In the genomic region with DNA sequence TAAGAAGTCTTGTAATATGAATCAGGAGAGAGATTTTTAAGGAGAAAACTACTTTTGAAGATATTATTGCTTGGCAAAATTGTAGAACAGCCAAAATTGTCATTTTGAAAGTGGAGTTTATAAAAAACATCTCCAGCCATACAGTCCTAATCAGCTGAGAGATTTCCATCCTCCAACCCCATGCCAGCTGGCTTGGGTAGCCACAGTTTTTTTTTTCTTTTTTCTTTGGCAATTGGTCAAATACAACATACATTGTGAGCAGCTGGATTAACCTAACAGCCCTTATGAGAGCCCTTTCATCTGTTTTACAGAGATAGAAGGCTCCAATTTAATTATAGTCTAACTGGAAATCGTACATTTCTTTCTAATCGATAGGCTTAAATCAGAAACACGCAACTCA, we compare ENCODE assay signal across 18 mouse cellular contexts.
A peak's percentile ranks its signal among the peaks of the same experiment; 100 is the strongest.
DNase-seq lines count a peak whose midpoint lies in the region; ATAC-seq and TF ChIP-seq lines count a peak whose summit lies in the region.
"Had no signal": no experiment of that assay in that cellular context is flagged by ENCODE, and none has a peak within 500 bp of the region (broad histone marks: within the 10 kb centered on the region; RNA-seq: fewer than 3 reads in every experiment).

No protein-coding gene starts in this region.

- no peak for TF ChIP-seq EP300 in lung, postnatal 0 days (IDR thresholded peaks at IDR 0.05)

- no peaks in the 10 kb centered on the region for H3K4me1 ChIP-seq in embryonic facial prominence, embryonic 11.5 days (ENCODE audit: control insufficient read depth, insufficient read depth, low read length)
- peaks cover 7% of the 10 kb centered on the region; the same call in 1 of the 2 replicates for H3K4me1 ChIP-seq in embryonic facial prominence, embryonic 10.5 days
- H3K4me1 ChIP-seq in lung, embryonic 14.5 days (ENCODE audit: insufficient read depth), result no peaks in the 10 kb centered on the region
- H3K4me1 ChIP-seq in lung, postnatal 0 days (ENCODE audit: insufficient read depth, low read depth, low read length), result no peaks in the 10 kb centered on the region
- no peaks in the 10 kb centered on the region for H3K4me1 ChIP-seq in midbrain, postnatal 0 days (ENCODE audit: insufficient read depth, low read length)
- H3K4me1 ChIP-seq in midbrain, embryonic 15.5 days, result no peaks in the 10 kb centered on the region
- H3K4me1 ChIP-seq: forebrain, embryonic 15.5 days; heart, embryonic 13.5 days; hindbrain, embryonic 12.5 days had no signal

- no peak overlapping the region for H3K4me3 ChIP-seq in embryonic facial prominence, embryonic 11.5 days (ENCODE audit: low read depth, low read length)
- no peak overlapping the region for H3K4me3 ChIP-seq in embryonic facial prominence, embryonic 10.5 days
- no peak overlapping the region for H3K4me3 ChIP-seq in lung, embryonic 14.5 days (ENCODE audit: low read depth, low read length)
- H3K4me3 ChIP-seq in lung, postnatal 0 days (ENCODE audit: low read depth, low read length), result no peak overlapping the region
- no peak overlapping the region for H3K4me3 ChIP-seq in midbrain, postnatal 0 days (ENCODE audit: low read depth, low read length)
- H3K4me3 ChIP-seq in midbrain, embryonic 15.5 days, result no peak overlapping the region
- H3K4me3 ChIP-seq: embryonic facial prominence, embryonic 12.5 days; forebrain, embryonic 15.5 days; heart, embryonic 13.5 days; hindbrain, embryonic 12.5 days had no signal

- no peaks in the 10 kb centered on the region for H3K9me3 ChIP-seq in embryonic facial prominence, embryonic 11.5 days (replicated peaks; ENCODE audit: control insufficient read depth, low read length)
- H3K9me3 ChIP-seq in embryonic facial prominence, embryonic 10.5 days, result no peaks in the 10 kb centered on the region
- no peaks in the 10 kb centered on the region for H3K9me3 ChIP-seq in lung, embryonic 14.5 days (ENCODE audit: low read depth, low read length)
- H3K9me3 ChIP-seq in lung, postnatal 0 days (ENCODE audit: low read length), result no peaks in the 10 kb centered on the region
- no peaks in the 10 kb centered on the region for H3K9me3 ChIP-seq in midbrain, postnatal 0 days (ENCODE audit: low read length)
- H3K9me3 ChIP-seq in midbrain, embryonic 15.5 days, result no peaks in the 10 kb centered on the region
- H3K9me3 ChIP-seq: embryonic facial prominence, embryonic 12.5 days; forebrain, embryonic 15.5 days had no signal

- no peak for ATAC-seq in embryonic facial prominence, embryonic 11.5 days (replicated peaks; ENCODE audit: insufficient number of reproducible peaks, low FRiP score, low TSS enrichment, low read depth)
- ATAC-seq in lung, embryonic 14.5 days (ENCODE audit: insufficient read depth), result no peak
- no peak for ATAC-seq in lung, postnatal 0 days
- no peak for ATAC-seq in midbrain, postnatal 0 days (ENCODE audit: low FRiP score)
- ATAC-seq in midbrain, embryonic 15.5 days (replicated peaks), result no peak
- ATAC-seq: forebrain, embryonic 15.5 days; hindbrain, embryonic 16.5 days had no signal

- 65% methylated on average over 3 of the region's 3 CpGs for WGBS in embryonic facial prominence, embryonic 11.5 days
- WGBS in embryonic facial prominence, embryonic 10.5 days, result 77% methylated on average over 3 of the region's 3 CpGs
- 68% methylated on average over 3 of the region's 3 CpGs for WGBS in lung, embryonic 14.5 days
- whole genome bisulfite sequencing in lung, postnatal 0 days, result 73% methylated on average over 3 of the region's 3 CpGs
- 76% methylated on average over 3 of the region's 3 CpGs for WGBS in midbrain, postnatal 0 days
- 74% methylated on average over 3 of the region's 3 CpGs for WGBS in midbrain, embryonic 15.5 days

- DNase-seq in embryonic facial prominence, embryonic 11.5 days (ENCODE audit: low spot score), result peak; percentile 4
- DNase-seq in embryonic facial prominence, embryonic 10.5 days (ENCODE audit: low spot score), result no peak
- DNase-seq in lung, embryonic 14.5 days, result peak; percentile 73
- DNase-seq in lung, postnatal 0 days (ENCODE audit: low spot score), result no peak
- DNase-seq in midbrain, postnatal 0 days (ENCODE audit: low spot score), result peak; percentile 19
- no peak for DNase-seq in left cerebral cortex, adult 9 months (ENCODE audit: low spot score in 2 of 2)
- DNase-seq: adrenal gland, postnatal 10 days; cerebellum, adult 11-12 months; cerebellum, adult 9-10 months; cerebellum, postnatal 25 days; gastrocnemius, postnatal 36 days; heart, postnatal 36 days had no signal

- H3K9ac ChIP-seq in embryonic facial prominence, embryonic 11.5 days (replicated peaks; ENCODE audit: low read length), result no peak overlapping the region
- H3K9ac ChIP-seq in lung, embryonic 14.5 days, result no peak overlapping the region
- no peak overlapping the region for H3K9ac ChIP-seq in lung, postnatal 0 days (replicated peaks; ENCODE audit: low read depth)
- no peak overlapping the region for H3K9ac ChIP-seq in midbrain, postnatal 0 days (replicated peaks; ENCODE audit: low read length, poor library complexity, severe bottlenecking)
- no peak overlapping the region for H3K9ac ChIP-seq in midbrain, embryonic 15.5 days
- H3K9ac ChIP-seq: embryonic facial prominence, embryonic 12.5 days; forebrain, embryonic 15.5 days; heart, embryonic 13.5 days; hindbrain, embryonic 12.5 days had no signal

- H3K27me3 ChIP-seq in embryonic facial prominence, embryonic 11.5 days (ENCODE audit: control insufficient read depth, insufficient read depth, low read length), result no peaks in the 10 kb centered on the region
- no peaks in the 10 kb centered on the region for H3K27me3 ChIP-seq in embryonic facial prominence, embryonic 10.5 days (replicated peaks; ENCODE audit: low read depth, poor library complexity, severe bottlenecking)
- no peaks in the 10 kb centered on the region for H3K27me3 ChIP-seq in lung, embryonic 14.5 days (ENCODE audit: insufficient read depth, low read length)
- no peaks in the 10 kb centered on the region for H3K27me3 ChIP-seq in lung, postnatal 0 days (replicated peaks; ENCODE audit: insufficient read depth, low read length)
- no peaks in the 10 kb centered on the region for H3K27me3 ChIP-seq in midbrain, postnatal 0 days (ENCODE audit: insufficient read depth, low read length)
- H3K27me3 ChIP-seq in midbrain, embryonic 15.5 days (replicated peaks), result no peaks in the 10 kb centered on the region
- H3K27me3 ChIP-seq: embryonic facial prominence, embryonic 12.5 days; forebrain, embryonic 15.5 days; heart, embryonic 13.5 days; hindbrain, embryonic 12.5 days had no signal

- H3K4me2 ChIP-seq in embryonic facial prominence, embryonic 11.5 days (ENCODE audit: low read depth, low read length), result no peak overlapping the region
- no peak overlapping the region for H3K4me2 ChIP-seq in lung, embryonic 14.5 days
- H3K4me2 ChIP-seq in lung, postnatal 0 days (replicated peaks; ENCODE audit: low read depth, low read length), result no peak overlapping the region
- H3K4me2 ChIP-seq in midbrain, postnatal 0 days (ENCODE audit: low read depth, low read length, poor library complexity, severe bottlenecking), result no peak overlapping the region
- no peak overlapping the region for H3K4me2 ChIP-seq in midbrain, embryonic 15.5 days
- H3K4me2 ChIP-seq: embryonic facial prominence, embryonic 12.5 days; forebrain, embryonic 15.5 days; heart, embryonic 13.5 days; hindbrain, embryonic 12.5 days had no signal

- no peak overlapping the region for H3K27ac ChIP-seq in embryonic facial prominence, embryonic 11.5 days (replicated peaks; ENCODE audit: low read depth, low read length)
- H3K27ac ChIP-seq in embryonic facial prominence, embryonic 10.5 days (replicated peaks), result no peak overlapping the region
- no peak overlapping the region for H3K27ac ChIP-seq in lung, embryonic 14.5 days (ENCODE audit: low read depth)
- H3K27ac ChIP-seq in lung, postnatal 0 days (ENCODE audit: low read length), result no peak overlapping the region
- no peak overlapping the region for H3K27ac ChIP-seq in midbrain, postnatal 0 days (ENCODE audit: low read depth, low read length)
- no peak overlapping the region for H3K27ac ChIP-seq in midbrain, embryonic 15.5 days
- H3K27ac ChIP-seq: embryonic facial prominence, embryonic 12.5 days; forebrain, embryonic 15.5 days; heart, embryonic 13.5 days; hindbrain, embryonic 12.5 days had no signal

- no peaks in the 10 kb centered on the region for H3K36me3 ChIP-seq in embryonic facial prominence, embryonic 11.5 days (replicated peaks; ENCODE audit: control insufficient read depth, insufficient read depth, low read depth, low read length)
- no peaks in the 10 kb centered on the region for H3K36me3 ChIP-seq in embryonic facial prominence, embryonic 10.5 days (replicated peaks)
- H3K36me3 ChIP-seq in lung, embryonic 14.5 days (ENCODE audit: insufficient read depth), result no peaks in the 10 kb centered on the region
- H3K36me3 ChIP-seq in lung, postnatal 0 days (ENCODE audit: insufficient read depth, low read length), result no peaks in the 10 kb centered on the region
- H3K36me3 ChIP-seq in midbrain, postnatal 0 days (ENCODE audit: insufficient read depth, low read length), result no peaks in the 10 kb centered on the region
- no peaks in the 10 kb centered on the region for H3K36me3 ChIP-seq in midbrain, embryonic 15.5 days (replicated peaks)
- H3K36me3 ChIP-seq: embryonic facial prominence, embryonic 12.5 days; forebrain, embryonic 15.5 days; heart, embryonic 13.5 days; hindbrain, embryonic 12.5 days had no signal

- TF ChIP-seq CTCF in lung, embryonic 14.5 days (IDR thresholded peaks at IDR 0.05; ENCODE audit: low read depth), result no peak
- TF ChIP-seq CTCF in lung, postnatal 0 days (IDR thresholded peaks at IDR 0.05), result no peak
- TF ChIP-seq CTCF in midbrain, postnatal 0 days (IDR thresholded peaks at IDR 0.05), result no peak

Comparison
In these comparisons a context has a peak if more than half of its experiments do, and no peak if none do; other contexts are left out.
1. DNase-seq: peak in embryonic facial prominence, embryonic 11.5 days (single experiment), lung, embryonic 14.5 days (single experiment) and midbrain, postnatal 0 days (single experiment); none in embryonic facial prominence, embryonic 10.5 days (single experiment), lung, postnatal 0 days (single experiment) and left cerebral cortex, adult 9 months (0 of 2).